Mouse (Mus musculus) embryonic facial prominence, embryonic 13.5 days (tissue): ENCODE data around the gene Hoxb2. TPM values are rescaled to one million over a fixed set of nuclear protein-coding genes. Genes with fewer than 3 reads are reported as not detected.

Experiments used
- ATAC-seq: fragments of 200-750 bp; cut with Nextera tagmentation; 2 replicates; pipeline ENCODE4 v1.8.0; 2017; ENCODE audit warnings: low read depth; ENCODE audit not compliant: insufficient number of reproducible peaks, insufficient read depth, low FRiP score, low TSS enrichment
- H3K27ac ChIP-seq: fragments of 300-500 bp; sonication (generic); 2 replicates; pipeline ENCODE4 v1.5.1; 2015; ENCODE audit warnings: moderate library complexity, mild to moderate bottlenecking, inconsistent platforms
- H3K27me3 ChIP-seq: fragments of 300-500 bp; sonication (generic); 2 replicates; pipeline ENCODE4 v1.6.1; 2015; ENCODE audit warnings: mild to moderate bottlenecking, inconsistent platforms
- H3K36me3 ChIP-seq: fragments of 300-500 bp; sonication (generic); 2 replicates; pipeline ENCODE4 v1.6.1; 2015; ENCODE audit warnings: mild to moderate bottlenecking, inconsistent platforms
- H3K4me1 ChIP-seq: fragments of 300-500 bp; sonication (generic); 2 replicates; pipeline ENCODE4 v1.6.1; 2015; ENCODE audit warnings: inconsistent platforms
- H3K4me2 ChIP-seq: fragments of 300-500 bp; sonication (generic); 2 replicates; pipeline ENCODE4 v1.6.1; 2015; ENCODE audit warnings: moderate library complexity, mild to moderate bottlenecking, inconsistent platforms
- H3K4me3 ChIP-seq: fragments of 300-500 bp; sonication (generic); 2 replicates; pipeline ENCODE4 v1.5.1; 2015; ENCODE audit warnings: mild to moderate bottlenecking, inconsistent platforms
- H3K9ac ChIP-seq: fragments of 300-500 bp; sonication (generic); 2 replicates; pipeline ENCODE4 v1.6.1; 2015; ENCODE audit warnings: mild to moderate bottlenecking, inconsistent platforms
- H3K9me3 ChIP-seq: fragments of 300-500 bp; sonication (generic); 2 replicates; pipeline ENCODE4 v1.6.1; 2016; ENCODE audit warnings: inconsistent platforms
- whole genome bisulfite sequencing: fragments of 180-500 bp; shearing (Covaris S2); methylation state at CpG from one replicate; pipeline ENCODE4 v1.1.7; 2015; ENCODE audit warnings: mixed read lengths; 5-methylcytosine and 5-hydroxymethylcytosine counted together
- polyA plus RNA-seq: library from polyadenylated mRNA; unstranded; fragments of >200 nt; fragmentation: Nextera tagmentation; extraction: Ambion mirVana; gene quantifications from 2 replicates; pipeline ENCODE4 v1.2.1, GENCODE M21; 2015

The Hoxb2 gene
- polyA plus RNA-seq, 1 experiment from 2014 or later = 0.52 TPM

DNA sequence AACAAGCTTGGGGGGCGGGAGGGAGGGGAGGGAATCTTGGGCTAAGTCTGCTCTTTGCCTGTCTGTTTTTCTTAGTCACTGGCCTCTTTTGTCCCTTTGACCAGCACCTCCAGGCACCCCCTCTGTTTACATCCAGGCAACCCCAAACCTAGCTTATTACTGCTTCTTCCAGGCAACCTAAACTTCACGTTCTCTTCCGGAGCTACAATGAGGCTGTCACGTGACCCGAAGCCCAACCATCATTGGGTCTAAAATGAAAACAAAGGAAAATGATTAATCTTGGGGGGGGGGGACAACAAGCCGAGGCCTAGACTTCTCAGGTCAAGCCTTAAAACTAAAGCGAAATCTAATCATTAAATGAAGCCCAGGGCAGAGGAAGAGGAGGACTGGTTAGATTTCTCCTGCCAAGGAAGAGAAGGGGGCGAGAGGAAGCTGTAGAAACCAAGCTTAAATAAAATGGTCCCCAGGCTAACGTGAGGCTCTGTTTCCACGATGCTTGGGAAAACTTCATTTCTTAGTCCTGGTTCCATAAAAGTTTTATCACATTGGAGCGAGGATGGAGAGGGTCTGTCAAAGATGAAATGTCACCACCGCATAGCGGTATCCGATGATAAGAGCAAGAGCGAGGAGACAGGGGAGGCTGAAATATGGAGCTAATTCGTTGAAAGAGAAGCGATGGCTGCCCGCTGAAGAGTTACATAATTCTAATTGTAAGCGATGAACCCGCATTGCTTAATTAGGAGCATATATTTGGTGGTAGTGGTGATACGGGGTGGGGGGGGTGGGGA is 2.0 kb upstream of the Hoxb2 start:
- H3K27me3 ChIP-seq = peaks cover 98% of the 10 kb centered on the region
- peaks cover 10% of the 10 kb centered on the region; the same call in 1 of the 2 replicates for H3K4me1 ChIP-seq
- H3K4me3 ChIP-seq = no peak overlapping the region
- WGBS = 6% methylated on average over 21 of the region's 21 CpGs
- no peak overlapping the region for H3K9ac ChIP-seq
- H3K9me3 ChIP-seq = no peaks in the 10 kb centered on the region
- no peak for ATAC-seq
- no peaks in the 10 kb centered on the region for H3K36me3 ChIP-seq
- no peak overlapping the region for H3K27ac ChIP-seq
- no peak overlapping the region for H3K4me2 ChIP-seq

DNA sequence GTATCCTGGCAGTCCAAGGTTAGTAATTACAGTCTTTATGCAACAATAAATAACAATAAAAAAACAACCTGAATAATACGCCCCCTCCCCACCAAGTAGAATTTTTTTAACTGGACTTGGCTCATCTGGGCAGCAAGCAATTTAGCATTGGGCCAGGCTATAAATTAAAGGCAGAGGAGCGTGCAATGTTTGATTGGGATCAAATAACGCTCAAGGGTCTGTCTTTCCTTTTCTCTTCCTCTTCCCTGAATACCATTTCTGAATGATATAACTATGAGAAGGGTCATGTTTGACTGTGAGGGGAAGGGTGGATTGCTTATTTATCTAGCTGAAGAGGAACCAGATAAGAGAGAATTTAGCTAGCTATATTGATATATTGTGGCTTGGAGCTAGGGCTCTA is 1.3 kb upstream of the Hoxb2 start:
- H3K9me3 ChIP-seq = no peaks in the 10 kb centered on the region
- H3K4me3 ChIP-seq = no peak overlapping the region
- H3K27me3 ChIP-seq = peaks cover 96% of the 10 kb centered on the region
- H3K4me2 ChIP-seq = no peak overlapping the region
- WGBS = 10% methylated on average over 3 of the region's 3 CpGs
- no peak overlapping the region for H3K27ac ChIP-seq
- ATAC-seq = no peak
- H3K4me1 ChIP-seq = peaks cover 10% of the 10 kb centered on the region; the same call in 1 of the 2 replicates
- no peaks in the 10 kb centered on the region for H3K36me3 ChIP-seq
- no peak overlapping the region for H3K9ac ChIP-seq

DNA sequence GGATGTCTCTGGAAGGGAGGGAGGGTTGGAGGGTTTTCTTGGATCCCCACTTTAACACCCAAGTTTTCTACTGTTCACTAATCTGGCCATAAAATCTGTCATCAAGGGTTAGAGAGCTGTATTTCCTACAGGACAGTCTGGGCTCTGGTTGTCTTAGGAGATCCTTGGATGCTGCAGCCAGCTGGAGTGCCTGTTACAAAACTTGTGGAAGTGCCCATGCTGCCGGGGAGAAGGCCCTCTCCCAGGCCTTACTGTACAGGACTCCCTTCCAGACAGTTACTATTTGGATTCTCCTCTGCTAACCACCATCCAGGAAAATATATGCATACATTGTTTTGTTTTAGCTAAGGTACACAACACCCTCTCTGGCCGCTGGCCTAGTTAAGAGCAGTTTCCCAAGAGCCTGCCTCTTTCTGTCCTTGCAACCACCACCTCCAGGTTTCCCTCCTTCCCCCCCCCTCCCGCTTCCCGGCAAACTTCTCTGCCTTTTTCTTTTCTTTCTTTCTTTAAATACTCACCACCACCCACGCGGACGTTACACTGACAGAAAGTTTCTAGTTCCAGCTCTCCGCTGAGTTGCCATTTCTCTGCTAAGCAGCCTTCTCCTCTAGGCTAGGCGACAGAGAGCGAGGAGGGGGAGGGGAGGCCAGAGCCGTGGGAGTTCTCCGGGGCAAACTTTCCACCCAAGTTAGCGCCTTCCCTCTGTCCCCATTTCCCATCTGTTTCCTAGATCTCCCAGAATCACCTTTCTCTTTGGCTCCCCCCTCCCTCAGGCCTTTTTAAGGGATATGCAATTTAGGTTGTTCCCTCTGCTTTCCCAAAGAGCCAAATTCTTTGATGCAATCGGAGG is 609 bp upstream of the Hoxb2 start:
- no peak for ATAC-seq
- peaks cover 15% of the 10 kb centered on the region; the same call in 1 of the 2 replicates for H3K4me1 ChIP-seq
- WGBS = 4% methylated on average over 14 of the region's 14 CpGs
- no peak overlapping the region for H3K4me2 ChIP-seq
- H3K9ac ChIP-seq = no peak overlapping the region
- H3K27me3 ChIP-seq = peaks cover 96% of the 10 kb centered on the region
- H3K9me3 ChIP-seq = no peaks in the 10 kb centered on the region
- H3K36me3 ChIP-seq = no peaks in the 10 kb centered on the region
- H3K4me3 ChIP-seq = no peak overlapping the region
- H3K27ac ChIP-seq = no peak overlapping the region

GRCm38 (mm10) chr11:96350791-96351190 is 466 bp downstream of the Hoxb2 start:
- Histone ChIP-seq H3K27me3 (peaks cover 94% of the 10 kb centered on the region), H3K4me2 (no peak overlapping the region), H3K4me3 (no peak overlapping the region), H3K27ac (no peak overlapping the region), H3K9ac (no peak overlapping the region), H3K36me3 (no peaks in the 10 kb centered on the region), H3K4me1 (peaks cover 11% of the 10 kb centered on the region; the same call in 1 of the 2 replicates), H3K9me3 (no peaks in the 10 kb centered on the region)
- no peak for ATAC-seq
- 10% methylated on average over 2 of the region's 2 CpGs for WGBS

GRCm38 (mm10) chr11:96351312-96351711 is 987 bp downstream of the Hoxb2 start:
- Histone ChIP-seq H3K4me1 (peaks cover 11% of the 10 kb centered on the region; the same call in 1 of the 2 replicates), H3K36me3 (no peaks in the 10 kb centered on the region), H3K27me3 (peaks cover 94% of the 10 kb centered on the region), H3K4me3 (no peak overlapping the region), H3K9ac (no peak overlapping the region), H3K9me3 (no peaks in the 10 kb centered on the region), H3K27ac (no peak overlapping the region), H3K4me2 (no peak overlapping the region)
- WGBS = 6% methylated on average over 11 of the region's 11 CpGs
- no peak for ATAC-seq

GRCm38 (mm10) chr11:96351831-96352230 is 1.5 kb downstream of the Hoxb2 start:
- no peak overlapping the region for H3K4me3 ChIP-seq
- no peak for ATAC-seq
- no peak overlapping the region for H3K4me2 ChIP-seq
- H3K36me3 ChIP-seq = no peaks in the 10 kb centered on the region
- H3K4me1 ChIP-seq = peaks cover 11% of the 10 kb centered on the region; the same call in 1 of the 2 replicates
- under 1% methylated on average over 22 of the region's 22 CpGs for WGBS
- no peak overlapping the region for H3K9ac ChIP-seq
- peaks cover 94% of the 10 kb centered on the region for H3K27me3 ChIP-seq
- no peaks in the 10 kb centered on the region for H3K9me3 ChIP-seq
- H3K27ac ChIP-seq = no peak overlapping the region

DNA sequence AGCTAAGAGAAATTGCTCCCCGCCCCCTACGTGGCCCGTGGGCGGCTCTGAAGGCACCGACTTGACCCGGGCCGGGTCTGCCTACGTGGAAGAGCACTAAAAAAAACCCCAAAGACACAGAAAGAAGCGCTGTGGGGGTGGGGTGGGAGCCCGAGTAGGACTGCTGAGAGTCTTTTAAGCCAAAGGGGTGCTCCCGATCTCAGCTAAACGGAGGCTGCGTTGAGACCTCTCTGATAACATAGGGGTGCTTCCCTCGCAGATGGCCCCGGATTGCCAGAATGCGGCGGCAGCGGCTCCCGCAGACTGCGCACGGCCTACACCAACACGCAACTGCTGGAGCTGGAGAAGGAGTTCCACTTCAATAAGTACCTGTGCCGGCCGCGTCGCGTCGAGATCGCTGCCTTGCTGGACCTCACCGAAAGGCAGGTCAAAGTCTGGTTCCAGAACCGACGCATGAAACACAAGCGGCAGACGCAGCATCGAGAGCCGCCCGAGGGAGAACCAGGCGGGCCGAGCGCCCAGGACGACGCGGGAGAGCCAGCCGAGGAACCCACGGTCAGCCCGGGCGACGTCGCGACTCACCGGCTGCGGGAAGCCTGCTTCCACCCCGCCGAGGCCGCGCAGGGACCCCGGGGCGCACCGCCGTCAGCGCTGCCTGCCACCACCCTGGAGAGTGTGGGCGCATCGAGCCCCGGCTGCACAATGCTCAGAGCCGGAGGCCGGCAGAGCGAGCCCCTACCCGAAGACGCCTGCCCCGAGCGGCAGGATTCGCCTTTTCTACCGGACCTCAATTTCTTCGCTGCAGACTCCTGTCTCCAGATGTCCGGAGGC is 2.6 kb downstream of the Hoxb2 start:
- no peak for ATAC-seq
- Histone ChIP-seq H3K27ac (no peak overlapping the region), H3K9ac (no peak overlapping the region), H3K4me1 (peaks cover 11% of the 10 kb centered on the region; the same call in 1 of the 2 replicates), H3K4me2 (no peak overlapping the region), H3K9me3 (no peaks in the 10 kb centered on the region), H3K4me3 (peak overlapping the region; percentile 23), H3K27me3 (peaks cover 96% of the 10 kb centered on the region), H3K36me3 (no peaks in the 10 kb centered on the region)
- under 1% methylated on average over 75 of the region's 75 CpGs for WGBS

DNA sequence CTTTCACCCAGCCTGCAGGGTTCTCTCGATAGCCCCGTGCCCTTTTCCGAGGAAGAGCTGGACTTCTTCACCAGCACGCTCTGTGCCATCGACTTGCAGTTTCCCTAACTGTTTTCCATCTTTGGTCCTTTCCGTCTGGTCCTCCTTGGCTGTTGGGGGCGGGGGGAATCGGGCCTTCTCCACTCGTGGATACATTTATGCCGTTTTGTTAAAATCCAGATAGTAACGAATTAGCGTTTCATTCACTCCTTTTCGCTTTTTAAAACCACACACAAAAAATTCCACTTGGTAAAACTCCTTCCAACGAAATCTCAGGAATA is 3.2 kb downstream of the Hoxb2 start:
- no peak for ATAC-seq
- WGBS = under 1% methylated on average over 14 of the region's 14 CpGs
- Histone ChIP-seq H3K4me1 (peaks cover 11% of the 10 kb centered on the region; the same call in 1 of the 2 replicates), H3K4me2 (no peak overlapping the region), H3K27me3 (peaks cover 96% of the 10 kb centered on the region), H3K9ac (no peak overlapping the region), H3K27ac (no peak overlapping the region), H3K4me3 (peak overlapping the region; percentile 23; the same call in 1 of the 2 replicates), H3K9me3 (no peaks in the 10 kb centered on the region), H3K36me3 (no peaks in the 10 kb centered on the region)

GRCm38 (mm10) chr11:96353939-96354338 is 3.6 kb downstream of the Hoxb2 start:
- no peak overlapping the region for H3K9ac ChIP-seq
- ATAC-seq = no peak
- H3K4me3 ChIP-seq = no peak overlapping the region
- no peaks in the 10 kb centered on the region for H3K9me3 ChIP-seq
- peak overlapping the region; percentile 49; the same call in 1 of the 2 replicates for H3K4me2 ChIP-seq
- no peak overlapping the region for H3K27ac ChIP-seq
- WGBS = 7% methylated on average over 8 of the region's 8 CpGs
- no peaks in the 10 kb centered on the region for H3K36me3 ChIP-seq
- peaks cover 96% of the 10 kb centered on the region for H3K27me3 ChIP-seq
- peaks cover 11% of the 10 kb centered on the region; the same call in 1 of the 2 replicates for H3K4me1 ChIP-seq

DNA sequence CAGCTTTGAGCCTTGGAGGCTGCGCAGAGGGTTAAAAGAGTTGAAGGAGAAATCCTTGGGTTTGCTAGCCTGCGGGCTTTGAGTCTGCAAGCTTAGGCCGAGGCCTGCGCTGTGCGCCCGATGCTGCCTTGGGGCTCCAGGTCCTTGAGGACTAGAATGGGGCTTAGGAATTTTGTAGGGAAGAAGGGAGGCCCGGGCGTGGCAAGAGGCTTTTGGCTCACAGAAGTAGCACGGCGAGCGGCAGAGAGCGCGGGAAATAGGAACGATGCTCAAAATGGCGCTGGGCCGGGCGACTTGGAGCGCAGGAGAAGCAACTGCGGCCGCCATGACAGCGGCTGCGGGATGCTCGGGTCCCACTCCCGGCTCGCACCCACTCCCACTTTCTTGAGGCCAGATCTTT is 4.1 kb downstream of the Hoxb2 start:
- Histone ChIP-seq H3K4me1 (peaks cover 11% of the 10 kb centered on the region; the same call in 1 of the 2 replicates), H3K9me3 (no peaks in the 10 kb centered on the region), H3K4me2 (peak overlapping the region; percentile 49), H3K9ac (peak overlapping the region; percentile 27; the same call in 1 of the 2 replicates), H3K36me3 (no peaks in the 10 kb centered on the region), H3K27ac (no peak overlapping the region), H3K4me3 (peak overlapping the region; percentile 27), H3K27me3 (peaks cover 95% of the 10 kb centered on the region)
- ATAC-seq = no peak
- WGBS = under 1% methylated on average over 25 of the region's 25 CpGs

DNA sequence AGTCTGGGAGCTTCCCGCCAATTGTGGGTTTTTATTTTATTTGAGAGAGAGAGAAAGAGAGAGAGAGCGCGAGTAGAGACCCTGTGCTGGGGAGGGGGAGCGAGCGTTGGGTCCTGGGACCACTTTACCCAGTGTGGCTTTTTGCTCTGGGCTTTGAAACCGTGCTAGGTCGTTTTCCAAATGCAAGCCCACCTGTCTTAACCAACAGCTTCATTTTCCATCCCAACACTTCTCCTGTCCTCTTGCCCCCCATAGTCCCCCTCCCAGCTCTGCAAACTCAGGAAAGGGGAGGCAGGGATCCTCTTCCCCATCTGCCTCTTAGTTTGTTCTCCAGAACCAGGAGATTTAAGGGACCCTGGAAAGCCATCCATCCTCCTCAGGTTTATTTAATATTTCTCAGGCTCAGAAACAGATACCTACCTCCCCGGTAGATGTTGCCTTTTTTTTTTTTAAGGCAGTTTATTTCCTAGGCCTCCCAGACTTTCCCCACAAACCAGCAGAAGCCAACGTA is 4.5 kb downstream of the Hoxb2 start:
- Histone ChIP-seq H3K36me3 (no peaks in the 10 kb centered on the region), H3K27me3 (peaks cover 95% of the 10 kb centered on the region), H3K4me1 (peaks cover 11% of the 10 kb centered on the region; the same call in 1 of the 2 replicates), H3K27ac (no peak overlapping the region), H3K9me3 (no peaks in the 10 kb centered on the region), H3K9ac (0 out of 2 replicates have a peak overlapping the region, but pooled peaks have one; percentile 27), H3K4me2 (peak overlapping the region; percentile 49), H3K4me3 (peak overlapping the region; percentile 27; the same call in 1 of the 2 replicates)
- 2% methylated on average over 9 of the region's 9 CpGs for WGBS
- no peak for ATAC-seq
